In the genomic region with DNA sequence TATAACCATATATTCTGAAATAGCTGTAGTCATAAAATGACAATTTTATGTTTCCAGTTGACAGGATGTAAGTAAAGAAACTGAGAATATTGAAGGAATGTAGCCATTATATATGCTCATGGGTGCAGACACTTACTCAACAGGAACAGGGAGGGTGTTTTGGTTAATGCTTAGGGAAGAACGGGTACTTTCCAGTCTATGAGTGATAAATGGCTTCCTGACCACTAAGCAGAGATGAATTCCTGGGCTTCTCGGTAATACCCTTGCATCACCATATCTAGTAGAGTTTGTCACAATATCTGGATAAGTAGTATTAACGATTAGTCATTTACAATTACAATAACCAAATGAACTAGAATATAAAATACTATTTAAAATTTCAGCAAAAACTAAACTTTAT, we compare ENCODE assay signal across 14 mouse cellular contexts.
"Had no signal": no experiment of that assay in that cellular context is flagged by ENCODE, and none has a peak within 500 bp of the region (broad histone marks: within the 10 kb centered on the region; RNA-seq: fewer than 3 reads in every experiment).

No protein-coding gene starts in this region.

- H3K4me2 ChIP-seq: lung, embryonic 14.5 days; midbrain, embryonic 12.5 days; midbrain, embryonic 15.5 days; neural tube, embryonic 12.5 days; stomach, embryonic 15.5 days had no signal

- H3K4me1 ChIP-seq: stomach, embryonic 15.5 days had no signal

- H3K36me3 ChIP-seq: midbrain, embryonic 10.5 days; midbrain, embryonic 12.5 days; midbrain, embryonic 15.5 days; neural tube, embryonic 12.5 days; stomach, embryonic 15.5 days had no signal

- H3K27ac ChIP-seq: midbrain, embryonic 10.5 days; midbrain, embryonic 12.5 days; midbrain, embryonic 15.5 days; neural tube, embryonic 12.5 days; stomach, embryonic 15.5 days; stomach, postnatal 0 days had no signal

- H3K9ac ChIP-seq: lung, embryonic 14.5 days; midbrain, embryonic 12.5 days; midbrain, embryonic 15.5 days; neural tube, embryonic 12.5 days; stomach, embryonic 15.5 days had no signal

- H3K9me3 ChIP-seq: midbrain, embryonic 10.5 days; midbrain, embryonic 12.5 days; midbrain, embryonic 15.5 days; neural tube, embryonic 12.5 days; stomach, embryonic 15.5 days had no signal

- H3K27me3 ChIP-seq: midbrain, embryonic 12.5 days; midbrain, embryonic 15.5 days; neural tube, embryonic 12.5 days; stomach, embryonic 15.5 days had no signal

- H3K4me3 ChIP-seq: midbrain, embryonic 10.5 days; midbrain, embryonic 12.5 days; midbrain, embryonic 15.5 days; neural tube, embryonic 12.5 days; stomach, embryonic 15.5 days had no signal

- DNase-seq: lung, adult 18-20 months; lung, embryonic 14.5 days; lung, postnatal 10 days; lung, postnatal 4 days; right cerebral cortex, postnatal 14 days; thymus, adult 2 months; thymus, postnatal 25 days; thymus, postnatal 4 days had no signal

- ATAC-seq: midbrain, embryonic 15.5 days had no signal
